Mouse (Mus musculus): ENCODE data around the gene Usp37. TPM values are rescaled to one million over a fixed set of nuclear protein-coding genes. Genes with fewer than 3 reads are reported as not detected.
A peak's percentile ranks its signal among the peaks of the same experiment; 100 is the strongest.

Gene Usp37
- polyA plus RNA-seq, 2 experiments = 4.4 to 11.4 TPM

GRCm38 (mm10) chr1:74388398-74388920, 155.6 kb downstream of the Usp37 start:
- Histone ChIP-seq H3K36me3 (replicated peaks; ENCODE audit: control insufficient read depth, insufficient read depth, low read depth) (peaks cover 2% of the 10 kb centered on the region), H3K9me3 (ENCODE audit: control insufficient read depth, low read length) (no peaks in the 10 kb centered on the region), H3K27ac (no peak overlapping the region), H3K9ac (replicated peaks) (no peak overlapping the region), H3K4me3 (ENCODE audit: insufficient read depth in 1 of 2, low read depth in 2 of 2, low read length in 2 of 2) (no peak overlapping the region), H3K27me3 (ENCODE audit: control insufficient read depth, insufficient read depth, low read length) (no peaks in the 10 kb centered on the region), H3K4me2 (ENCODE audit: low read depth) (no peak overlapping the region), H3K4me1 (replicated peaks; ENCODE audit: control insufficient read depth in 2 of 2, insufficient read depth in 2 of 2, low read length in 1 of 2) (peaks cover 23 to 33% of the 10 kb centered on the region in 2 experiments)
- DNase-seq (ENCODE audit: low read depth in 3 of 3, low spot score in 3 of 3) (no peak), ATAC-seq (ENCODE audit: insufficient read depth) (no peak)
- no peak for TF ChIP-seq EP300 (IDR thresholded peaks at IDR 0.05; ENCODE audit: low read depth)
- TF ChIP-seq CTCF (IDR thresholded peaks at IDR 0.05; ENCODE audit: low read depth) = no peak
- WGBS (ENCODE audit: insufficient replicate concordance) = 80% methylated on average over 7 of the region's 7 CpGs

- Histone ChIP-seq H3K4me1 (replicated peaks; ENCODE audit: control insufficient read depth in 2 of 2, insufficient read depth in 2 of 2, low read length in 1 of 2) (peaks cover 19 to 31% of the 10 kb centered on the region in 2 experiments), H3K27me3 (ENCODE audit: control insufficient read depth, insufficient read depth, low read length) (no peaks in the 10 kb centered on the region), H3K36me3 (replicated peaks; ENCODE audit: control insufficient read depth, insufficient read depth, low read depth) (no peaks in the 10 kb centered on the region), H3K4me2 (ENCODE audit: low read depth) (peak overlapping the region; percentile 70), H3K9ac (replicated peaks) (peak overlapping the region; percentile 75; the same call in 1 of the 2 replicates), H3K27ac (peak overlapping the region; percentile 65), H3K4me3 (ENCODE audit: insufficient read depth in 1 of 2, low read depth in 2 of 2, low read length in 2 of 2) (peak overlapping the region; percentile 61 to 78), H3K9me3 (ENCODE audit: control insufficient read depth, low read length) (no peaks in the 10 kb centered on the region)
- no peak for DNase-seq (ENCODE audit: low read depth in 3 of 3, low spot score in 3 of 3)
- TF ChIP-seq EP300 (IDR thresholded peaks at IDR 0.05; ENCODE audit: low read depth) = no peak
- no peak for TF ChIP-seq CTCF (IDR thresholded peaks at IDR 0.05; ENCODE audit: low read depth)
- ATAC-seq (ENCODE audit: insufficient read depth) = no peak
- 35% methylated on average over 15 of the region's 15 CpGs for WGBS (ENCODE audit: insufficient replicate concordance)
These were observed 156.6 kb downstream of the Usp37 start for GRCm38 (mm10) chr1:74387386-74387988.

GRCm38 (mm10) chr1:74386714-74387385, 157.2 kb downstream of the Usp37 start:
- DNase-seq (ENCODE audit: low read depth in 3 of 3, low spot score in 3 of 3) = peak; percentile 82 to 85 (median 84)
- Histone ChIP-seq H3K4me1 (replicated peaks; ENCODE audit: control insufficient read depth in 2 of 2, insufficient read depth in 2 of 2, low read length in 1 of 2) (peaks cover 19 to 31% of the 10 kb centered on the region in 2 experiments), H3K36me3 (replicated peaks; ENCODE audit: control insufficient read depth, insufficient read depth, low read depth) (no peaks in the 10 kb centered on the region), H3K27ac (peak overlapping the region; percentile 65), H3K4me2 (ENCODE audit: low read depth) (peak overlapping the region; percentile 70), H3K9me3 (ENCODE audit: control insufficient read depth, low read length) (no peaks in the 10 kb centered on the region), H3K9ac (replicated peaks) (peak overlapping the region; percentile 75), H3K4me3 (ENCODE audit: insufficient read depth in 1 of 2, low read depth in 2 of 2, low read length in 2 of 2) (peak overlapping the region; percentile 61 to 78), H3K27me3 (ENCODE audit: control insufficient read depth, insufficient read depth, low read length) (no peaks in the 10 kb centered on the region)
- ATAC-seq (ENCODE audit: insufficient read depth) = peak; percentile 79
- TF ChIP-seq CTCF (IDR thresholded peaks at IDR 0.05; ENCODE audit: low read depth) = peak; percentile 91
- TF ChIP-seq EP300 (IDR thresholded peaks at IDR 0.05; ENCODE audit: low read depth) = peak; percentile 57; the same call in 1 of the 2 replicates
- WGBS (ENCODE audit: insufficient replicate concordance) = under 1% methylated on average over 26 of the region's 26 CpGs

- Histone ChIP-seq H3K4me2 (ENCODE audit: low read depth) (peak overlapping the region; percentile 70), H3K9me3 (ENCODE audit: control insufficient read depth, low read length) (no peaks in the 10 kb centered on the region), H3K9ac (replicated peaks) (peak overlapping the region; percentile 75), H3K27me3 (ENCODE audit: control insufficient read depth, insufficient read depth, low read length) (no peaks in the 10 kb centered on the region), H3K4me3 (ENCODE audit: insufficient read depth in 1 of 2, low read depth in 2 of 2, low read length in 2 of 2) (peak overlapping the region; percentile 61 to 78), H3K36me3 (replicated peaks; ENCODE audit: control insufficient read depth, insufficient read depth, low read depth) (no peaks in the 10 kb centered on the region), H3K4me1 (replicated peaks; ENCODE audit: control insufficient read depth in 2 of 2, insufficient read depth in 2 of 2, low read length in 1 of 2) (peaks cover 19 to 33% of the 10 kb centered on the region in 2 experiments), H3K27ac (peak overlapping the region; percentile 65; the same call in 1 of the 2 replicates)
- 52% methylated on average over 7 of the region's 10 CpGs for WGBS (ENCODE audit: insufficient replicate concordance)
- DNase-seq (ENCODE audit: low read depth in 3 of 3, low spot score in 3 of 3) (no peak), ATAC-seq (ENCODE audit: insufficient read depth) (no peak)
- TF ChIP-seq CTCF (IDR thresholded peaks at IDR 0.05; ENCODE audit: low read depth) (no peak), EP300 (IDR thresholded peaks at IDR 0.05; ENCODE audit: low read depth) (no peak)
These were observed 157.7 kb downstream of the Usp37 start for GRCm38 (mm10) chr1:74386363-74386713.

GRCm38 (mm10) chr1:74385531-74385930, 158.6 kb downstream of the Usp37 start:
- TF ChIP-seq CTCF (IDR thresholded peaks at IDR 0.05; ENCODE audit: low read depth) = no peak
- TF ChIP-seq EP300 (IDR thresholded peaks at IDR 0.05; ENCODE audit: low read depth) = no peak
- H3K36me3 ChIP-seq (replicated peaks; ENCODE audit: control insufficient read depth, insufficient read depth, low read depth) = no peaks in the 10 kb centered on the region
- no peak overlapping the region for H3K27ac ChIP-seq
- H3K9ac ChIP-seq (replicated peaks) = no peak overlapping the region
- no peak for ATAC-seq (ENCODE audit: insufficient read depth)
- no peak overlapping the region for H3K4me2 ChIP-seq (ENCODE audit: low read depth)
- H3K9me3 ChIP-seq (ENCODE audit: control insufficient read depth, low read length) = no peaks in the 10 kb centered on the region
- 67% methylated on average over 8 of the region's 8 CpGs for WGBS (ENCODE audit: insufficient replicate concordance)
- peaks cover 14 to 31% of the 10 kb centered on the region in 2 experiments for H3K4me1 ChIP-seq (replicated peaks; ENCODE audit: control insufficient read depth in 2 of 2, insufficient read depth in 2 of 2, low read length in 1 of 2)
- no peak overlapping the region for H3K4me3 ChIP-seq (ENCODE audit: insufficient read depth in 1 of 2, low read depth in 2 of 2, low read length in 2 of 2)
- H3K27me3 ChIP-seq (ENCODE audit: control insufficient read depth, insufficient read depth, low read length) = no peaks in the 10 kb centered on the region
- DNase-seq (ENCODE audit: low read depth in 3 of 3, low spot score in 3 of 3) = no peak

MicroRNA genes within 50 kb of the gene (microRNA counts, 519-probe panel; counts per million panel counts)
- microRNA mmu-miR-26b = 6,277 counts per million, percentile 49 among the panel's probes with 10 or more counts

Small RNA genes lying within 50 kb of the gene (microRNA-seq; reads per million reads assigned to microRNA genes)
- gene Gm25035 (not detected), gene Mir26b (51,598 reads per million, percentile 100 among the genes with 10 or more reads in this experiment)

Other genes with a start within 250 kb of the Usp37 start
- 6.7 and 10.5 TPM in 2 replicates for gene Tmbim1, start 238.7 kb downstream of the Usp37 start, polyA plus RNA-seq (2012; rRNA removed)
- gene Tmbim1, start 238.7 kb downstream of the Usp37 start, polyA plus RNA-seq (2014; fragmentation: Nextera tagmentation; extraction: Ambion mirVana) = 10.1 and 11.7 TPM in 2 replicates
- gene Catip, start 182.2 kb downstream of the Usp37 start, polyA plus RNA-seq (2012; rRNA removed) = 0.05 and 0.10 TPM in 2 replicates
- gene Catip, start 182.2 kb downstream of the Usp37 start, polyA plus RNA-seq (2014; fragmentation: Nextera tagmentation; extraction: Ambion mirVana) = not detected in 2 replicates
- 9.2 and 13.7 TPM in 2 replicates for gene Slc11a1, start 169.1 kb downstream of the Usp37 start, polyA plus RNA-seq (2012; rRNA removed)
- gene Slc11a1, start 169.1 kb downstream of the Usp37 start, polyA plus RNA-seq (2014; fragmentation: Nextera tagmentation; extraction: Ambion mirVana) = 8.3 and 8.7 TPM in 2 replicates
- gene Ctdsp1, start 152.8 kb downstream of the Usp37 start, polyA plus RNA-seq (2012; rRNA removed) = 36.0 and 39.6 TPM in 2 replicates
- 37.6 and 40.3 TPM in 2 replicates for gene Ctdsp1, start 152.8 kb downstream of the Usp37 start, polyA plus RNA-seq (2014; fragmentation: Nextera tagmentation; extraction: Ambion mirVana)
- gene Vil1, start 134.9 kb downstream of the Usp37 start, polyA plus RNA-seq (2012; rRNA removed) = 0.39 and 0.62 TPM in 2 replicates
- 0.40 and 0.50 TPM in 2 replicates for gene Vil1, start 134.9 kb downstream of the Usp37 start, polyA plus RNA-seq (2014; fragmentation: Nextera tagmentation; extraction: Ambion mirVana)
- gene Cnot9, start 38.2 kb downstream of the Usp37 start, polyA plus RNA-seq (2012; rRNA removed) = 18.4 and 23.8 TPM in 2 replicates
- 39.7 and 42.4 TPM in 2 replicates for gene Cnot9, start 38.2 kb downstream of the Usp37 start, polyA plus RNA-seq (2014; fragmentation: Nextera tagmentation; extraction: Ambion mirVana)
- gene Plcd4, start 1.4 kb downstream of the Usp37 start, polyA plus RNA-seq (2012; rRNA removed) = 0.01 TPM in 1 of 2 replicates, not detected in the other
- gene Plcd4, start 1.4 kb downstream of the Usp37 start, polyA plus RNA-seq (2014; fragmentation: Nextera tagmentation; extraction: Ambion mirVana) = 0.09 TPM in 1 of 2 replicates, not detected in the other
- gene Zfp142, start 44.0 kb upstream of the Usp37 start, polyA plus RNA-seq (2012; rRNA removed) = 3.0 TPM in 2 replicates
- 0.94 and 1.5 TPM in 2 replicates for gene Zfp142, start 44.0 kb upstream of the Usp37 start, polyA plus RNA-seq (2014; fragmentation: Nextera tagmentation; extraction: Ambion mirVana)
- gene Bcs1l, start 44.0 kb upstream of the Usp37 start, polyA plus RNA-seq (2012; rRNA removed) = 9.2 and 9.5 TPM in 2 replicates
- 9.1 and 10.2 TPM in 2 replicates for gene Bcs1l, start 44.0 kb upstream of the Usp37 start, polyA plus RNA-seq (2014; fragmentation: Nextera tagmentation; extraction: Ambion mirVana)
- gene Rnf25, start 57.1 kb upstream of the Usp37 start, polyA plus RNA-seq (2012; rRNA removed) = 21.9 and 24.0 TPM in 2 replicates
- gene Rnf25, start 57.1 kb upstream of the Usp37 start, polyA plus RNA-seq (2014; fragmentation: Nextera tagmentation; extraction: Ambion mirVana) = 2.1 and 2.6 TPM in 2 replicates
- gene Stk36, start 57.2 kb upstream of the Usp37 start, polyA plus RNA-seq (2012; rRNA removed) = 0.17 and 0.24 TPM in 2 replicates
- gene Stk36, start 57.2 kb upstream of the Usp37 start, polyA plus RNA-seq (2014; fragmentation: Nextera tagmentation; extraction: Ambion mirVana) = 0.08 and 0.95 TPM in 2 replicates
- gene Ttll4, start 117.5 kb upstream of the Usp37 start, polyA plus RNA-seq (2012; rRNA removed) = 5.4 and 6.5 TPM in 2 replicates
- 6.2 and 6.5 TPM in 2 replicates for gene Ttll4, start 117.5 kb upstream of the Usp37 start, polyA plus RNA-seq (2014; fragmentation: Nextera tagmentation; extraction: Ambion mirVana)
- 2.5 and 3.3 TPM in 2 replicates for gene Cyp27a1, start 169.3 kb upstream of the Usp37 start, polyA plus RNA-seq (2012; rRNA removed)
- 3.4 and 5.0 TPM in 2 replicates for gene Cyp27a1, start 169.3 kb upstream of the Usp37 start, polyA plus RNA-seq (2014; fragmentation: Nextera tagmentation; extraction: Ambion mirVana)
- gene Prkag3, start 204.9 kb upstream of the Usp37 start, polyA plus RNA-seq (2012; rRNA removed) = not detected in 2 replicates
- gene Prkag3, start 204.9 kb upstream of the Usp37 start, polyA plus RNA-seq (2014; fragmentation: Nextera tagmentation; extraction: Ambion mirVana) = not detected in 2 replicates
- 0.04 and 0.10 TPM in 2 replicates for gene Wnt6, start 227.6 kb upstream of the Usp37 start, polyA plus RNA-seq (2012; rRNA removed)
- 0.06 TPM in 1 of 2 replicates, not detected in the other for gene Wnt6, start 227.6 kb upstream of the Usp37 start, polyA plus RNA-seq (2014; fragmentation: Nextera tagmentation; extraction: Ambion mirVana)
- gene Wnt10a, start 247.2 kb upstream of the Usp37 start, polyA plus RNA-seq (2012; rRNA removed) = not detected in 2 replicates
- not detected in 2 replicates for gene Wnt10a, start 247.2 kb upstream of the Usp37 start, polyA plus RNA-seq (2014; fragmentation: Nextera tagmentation; extraction: Ambion mirVana)

Data from liver, embryonic 14.5 days (tissue).